Mouse (Mus musculus): Measurements from ENCODE around the gene Bbx. TPM values are rescaled to one million over a fixed set of nuclear protein-coding genes. Genes with fewer than 3 reads are reported as not detected.

Bbx gene
- total RNA-seq (2023) = 45.1 TPM

DNA sequence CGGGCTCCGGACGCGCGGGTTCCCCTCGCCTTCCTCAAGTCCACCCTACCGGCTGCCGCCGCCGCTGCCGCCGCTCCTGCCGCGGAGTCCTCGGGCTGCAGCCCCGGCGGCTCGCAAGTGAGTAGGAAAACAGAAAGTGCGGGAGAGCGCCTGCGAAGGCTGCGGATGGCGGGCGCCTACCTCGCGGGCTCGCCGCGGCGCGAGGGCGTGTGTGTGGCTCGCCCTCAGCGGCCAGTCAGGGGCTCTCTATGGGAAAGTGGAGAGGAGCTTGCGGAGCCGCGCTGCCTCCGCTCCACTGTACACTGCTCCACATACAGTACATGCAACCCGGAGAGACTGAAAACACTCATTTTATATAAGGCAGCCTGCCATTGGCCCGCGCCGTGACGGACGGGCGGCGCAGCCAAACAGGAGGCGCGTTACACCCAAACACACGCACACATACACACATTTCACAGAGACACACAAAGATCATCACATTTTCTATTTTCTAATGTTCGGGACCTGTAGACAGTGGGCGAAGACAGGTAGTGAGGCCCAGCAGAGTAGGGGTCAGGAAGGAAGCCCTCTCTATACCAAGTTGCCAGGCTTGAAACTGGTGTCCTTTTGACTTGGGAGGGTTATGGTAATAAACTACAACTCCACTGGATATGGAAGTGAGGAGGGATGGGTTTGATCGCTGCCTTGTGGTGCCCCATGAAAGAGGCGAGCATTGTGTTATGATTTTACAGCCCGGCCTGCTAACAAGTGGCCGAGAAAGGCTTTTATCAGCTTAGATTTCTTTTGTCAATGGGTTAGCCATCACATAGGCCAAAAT, at the start of gene Bbx:
Gene Bbx (minus strand): TSS at position 329 of the 817 bp plus-strand sequence.

Other genes starting within 250 kb of the Bbx start
- gene Ccdc54, start 158.8 kb upstream of the Bbx start, total RNA-seq (2023) = not detected